Mouse (Mus musculus) gastrocnemius, postnatal 10 days (tissue): ENCODE measurements at regions not wholly inside any gene's neighbourhood (a gene's known extent, or its start where the extent isn't known, plus 50 kb on each side); places are given as distances from the start of the nearest gene placed in this dataset.

Experiments
- DNase-seq: peaks from one replicate; pipeline ENCODE4 v3.0.0; 2021; ENCODE audit warnings: mixed read lengths

DNA sequence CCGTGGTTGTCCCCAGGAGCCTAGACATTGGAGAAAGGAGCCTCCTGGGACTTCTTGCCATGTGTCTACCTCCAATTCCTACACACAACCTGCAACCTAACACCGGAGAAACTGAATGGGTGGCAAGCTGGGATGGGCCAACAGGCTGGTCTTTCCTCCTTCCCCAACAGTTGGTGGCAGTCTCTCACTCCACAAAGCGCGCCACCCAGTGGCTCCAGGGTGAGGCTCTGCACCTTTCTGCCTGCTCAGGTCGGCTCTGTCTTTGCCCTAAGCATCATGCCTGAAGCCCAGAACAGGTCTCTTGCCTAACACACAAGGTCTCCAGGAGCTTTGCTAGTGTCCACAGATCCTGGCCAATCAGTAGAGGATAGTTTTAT is 166.0 kb downstream of the Inhbb start:
- no peak for DNase-seq

DNA sequence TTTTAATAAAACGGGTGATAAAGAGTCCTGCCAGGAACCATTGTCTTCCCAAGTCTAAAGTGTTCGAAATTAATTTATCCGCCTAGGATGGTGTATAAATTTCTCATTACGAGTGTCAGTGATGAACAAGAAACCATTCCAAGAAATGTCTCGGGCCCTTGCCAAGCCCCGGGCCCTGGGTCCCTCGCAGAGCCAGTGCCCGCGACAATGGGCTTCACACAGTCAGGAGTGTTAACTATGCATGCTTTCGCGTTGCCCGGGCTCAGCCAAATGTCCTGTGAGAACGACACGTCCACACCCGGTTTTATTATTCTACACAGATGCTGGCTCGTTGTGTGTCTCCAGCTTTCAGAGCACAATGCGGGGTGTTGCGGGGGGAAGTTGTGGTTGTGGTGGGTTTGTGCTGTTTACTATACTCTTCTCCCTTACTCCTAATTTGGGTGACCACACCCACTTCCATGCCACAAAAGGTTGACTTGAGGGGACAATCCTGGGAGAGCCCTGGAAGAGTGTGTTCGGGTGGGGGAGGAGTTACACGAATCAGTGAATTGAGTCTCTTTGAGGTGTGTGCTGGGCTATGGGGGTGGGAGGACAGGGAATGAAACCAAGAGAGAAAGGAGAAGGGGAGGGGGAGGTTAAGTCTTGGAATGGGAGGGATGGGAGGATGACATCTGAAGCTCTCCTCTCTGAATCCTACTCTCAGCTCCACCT is 166.5 kb downstream of the Inhbb start:
- no peak for DNase-seq

DNA sequence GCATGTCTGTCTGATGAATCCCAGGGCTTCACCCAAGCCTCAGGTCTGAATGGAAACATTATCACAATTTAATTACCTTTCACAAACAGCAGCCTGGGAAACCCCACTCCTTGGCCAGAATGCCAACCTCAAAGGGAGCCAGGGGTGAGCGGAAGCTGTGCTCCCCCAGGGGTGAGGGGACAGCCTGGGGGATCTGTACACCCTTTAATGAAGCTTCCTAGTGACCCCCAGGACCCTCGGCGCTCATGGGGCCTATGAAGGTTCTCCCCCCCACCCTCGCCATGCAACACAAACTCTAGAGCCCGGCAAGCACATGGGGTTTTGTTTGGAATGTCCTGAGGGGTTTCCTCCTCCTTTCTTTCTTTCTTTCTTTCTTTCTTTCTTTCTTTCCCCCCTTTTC is 167.1 kb downstream of the Inhbb start:
- DNase-seq = no peak

DNA sequence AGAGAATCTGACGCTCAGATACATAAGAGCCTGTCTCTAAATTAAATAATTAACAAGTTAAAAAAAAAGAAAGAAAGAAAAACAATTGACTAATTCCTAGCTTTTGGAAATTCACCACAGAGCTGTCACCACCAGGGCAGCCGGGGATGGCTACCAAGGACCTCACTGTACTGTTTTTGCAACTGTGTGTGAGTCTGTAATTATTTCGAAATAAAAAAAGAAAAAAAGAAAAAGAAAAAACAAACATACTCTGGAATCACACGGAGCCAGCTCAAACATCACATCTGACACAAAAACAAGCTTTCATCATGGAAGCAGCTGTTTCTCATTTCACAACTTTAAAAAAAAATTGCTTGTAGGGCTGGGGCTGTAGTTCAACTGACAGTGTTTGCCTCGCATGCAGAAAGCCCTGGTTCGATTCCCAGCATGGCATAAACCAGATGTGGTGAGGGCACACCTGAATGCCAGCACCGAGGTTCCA is 168.6 kb downstream of the Inhbb start:
- no peak for DNase-seq

DNA sequence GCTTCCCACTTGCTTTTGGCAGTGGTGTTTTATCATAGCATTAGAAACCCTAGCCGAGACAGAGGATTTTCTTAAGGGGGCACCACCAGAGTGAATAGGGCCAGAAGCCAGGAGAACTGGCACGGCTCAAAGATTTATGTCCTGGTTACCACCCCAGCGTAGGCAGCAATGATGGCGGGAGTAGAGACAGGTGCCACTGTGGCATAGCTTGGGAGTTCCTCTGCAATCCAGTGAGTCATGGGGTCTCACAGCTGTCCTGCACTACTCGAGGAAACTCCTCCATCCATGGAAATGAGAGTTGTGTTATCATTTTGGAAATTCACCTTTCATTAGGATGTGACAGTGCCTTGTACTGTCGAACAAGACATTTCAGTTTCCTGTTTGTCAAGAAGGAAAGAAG is 169.6 kb downstream of the Inhbb start:
- no peak for DNase-seq

DNA sequence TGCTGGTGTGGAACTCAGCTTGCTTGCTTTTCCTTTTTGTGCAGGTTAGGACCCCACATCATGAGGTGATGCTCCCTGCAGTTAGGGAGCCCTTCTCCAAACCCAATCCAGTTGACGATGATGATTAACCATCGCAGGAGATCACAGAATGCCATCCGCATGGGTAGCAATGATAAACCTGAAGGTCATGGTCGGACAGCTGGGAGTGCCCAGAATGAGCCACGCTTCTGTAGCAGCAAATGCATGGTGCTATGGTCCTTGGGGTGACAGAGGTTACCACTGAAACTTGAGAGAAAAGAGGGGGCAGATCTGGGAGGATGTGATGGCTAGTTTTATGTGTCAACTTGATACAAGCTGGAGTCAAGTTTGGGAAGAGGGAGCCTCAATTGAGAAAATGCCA is 170.3 kb downstream of the Inhbb start:
- no peak for DNase-seq

DNA sequence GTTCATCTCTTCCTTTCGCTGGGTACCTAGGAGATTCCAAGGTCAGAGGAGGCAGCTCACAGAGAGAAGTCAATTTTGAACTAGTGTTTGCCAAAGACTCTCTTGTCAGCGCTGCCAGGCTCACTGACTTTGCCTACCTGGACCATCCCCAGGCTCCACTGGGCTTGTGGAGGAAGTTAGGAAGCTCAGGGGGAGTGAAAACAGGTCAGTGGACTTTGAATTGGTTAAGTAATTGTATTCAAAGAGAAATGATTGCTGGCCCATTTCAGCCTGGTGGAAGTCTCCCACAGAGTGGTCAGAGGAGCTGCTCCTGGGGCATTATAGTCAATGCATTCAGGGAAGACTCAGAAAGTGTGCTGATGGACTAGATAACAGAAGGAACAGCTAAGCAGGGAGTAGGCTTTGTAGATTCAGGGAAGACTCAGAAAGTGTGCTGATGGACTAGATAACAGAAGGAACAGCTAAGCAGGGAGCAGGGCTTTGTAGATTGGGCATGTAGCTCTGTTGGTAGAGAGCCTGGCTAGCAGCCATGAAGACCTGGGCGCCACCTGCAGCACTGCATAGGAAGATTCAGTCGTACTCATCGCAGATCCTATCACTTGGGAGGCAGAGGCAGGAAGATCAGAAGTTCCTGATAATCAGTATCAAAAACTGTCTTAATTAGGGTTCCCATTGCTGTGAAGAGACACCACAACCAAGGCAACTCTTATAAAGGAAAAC is 173.1 kb downstream of the Inhbb start:
- DNase-seq = no peak

DNA sequence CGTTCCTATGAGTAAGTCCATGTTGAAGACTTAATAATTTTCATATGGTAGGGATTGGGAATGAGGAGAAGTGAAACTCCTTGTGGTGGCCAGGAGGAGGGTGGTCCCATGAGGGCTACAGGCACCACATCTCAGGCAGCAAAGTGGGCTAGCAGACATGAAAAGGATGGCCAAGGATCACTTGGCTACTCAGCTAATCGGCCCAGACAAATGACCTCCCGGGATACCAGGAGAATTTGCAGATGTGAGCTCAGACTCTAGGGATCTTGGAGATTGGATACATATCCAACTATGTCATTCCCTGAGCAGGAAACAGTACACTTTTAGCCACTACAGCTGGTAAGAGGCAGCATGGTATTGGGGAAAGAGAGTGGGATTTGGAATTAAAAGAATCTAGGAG is 174.9 kb downstream of the Inhbb start:
- no peak for DNase-seq

DNA sequence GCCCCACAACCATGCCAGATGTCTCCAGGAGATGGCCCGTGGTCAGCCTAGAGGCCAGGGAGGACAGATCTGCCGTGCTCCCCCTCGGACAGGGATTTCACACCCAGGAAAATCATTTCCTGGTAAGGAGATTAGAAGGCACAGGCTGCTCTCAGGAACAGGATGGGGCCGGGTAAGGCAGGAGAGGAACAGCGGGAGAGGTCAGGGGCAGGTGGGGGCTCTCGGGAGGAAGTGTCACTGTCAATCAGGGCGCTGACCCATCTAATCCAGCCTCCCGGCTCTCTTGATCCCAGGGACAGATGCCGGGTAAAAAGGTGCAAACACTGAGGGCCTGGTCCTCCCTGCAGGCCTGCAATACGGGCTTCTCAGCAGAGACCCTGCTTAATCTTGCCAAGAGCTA is 183.6 kb downstream of the Inhbb start:
- DNase-seq = no peak

DNA sequence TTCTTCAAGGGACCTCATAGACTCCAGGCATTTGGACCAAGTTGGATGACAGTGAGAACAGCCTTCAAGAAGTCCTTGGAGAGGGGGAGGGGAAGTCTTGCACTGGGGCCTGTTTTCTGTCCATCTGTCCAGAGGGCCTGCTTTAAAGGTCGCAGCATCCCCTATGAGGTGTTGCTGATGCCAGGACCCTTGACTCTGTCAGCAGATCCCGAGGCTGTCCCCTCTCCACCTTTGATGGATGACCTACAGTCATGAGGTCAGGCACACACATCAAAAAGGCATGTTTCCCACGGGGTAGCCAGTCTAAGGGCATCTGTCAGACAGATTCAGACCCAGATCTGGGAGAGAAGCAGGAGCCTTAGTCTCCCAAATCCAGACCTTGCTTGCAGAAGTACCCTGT is 183.4 kb upstream of the Gli2 start:
- DNase-seq = no peak

DNA sequence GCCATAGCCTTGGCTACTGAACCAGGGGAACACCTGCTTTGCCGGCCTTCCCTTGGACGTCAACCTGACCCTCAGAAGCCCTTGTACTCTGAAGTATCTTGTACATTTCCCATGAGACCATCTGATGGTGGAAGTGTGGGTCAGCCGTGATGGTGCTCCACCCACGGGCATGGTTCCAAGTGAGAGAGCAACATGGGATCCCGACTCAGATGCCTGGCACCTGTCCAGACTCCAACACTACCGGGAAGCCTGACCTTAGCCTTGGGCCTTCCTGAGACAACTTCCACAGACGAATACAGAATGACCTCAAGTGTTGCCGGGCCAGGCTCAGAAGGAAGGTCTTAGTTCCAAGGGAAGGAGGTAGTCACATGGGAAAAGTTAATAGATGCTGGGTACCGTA is 181.0 kb upstream of the Gli2 start:
- DNase-seq = peak; percentile 20

DNA sequence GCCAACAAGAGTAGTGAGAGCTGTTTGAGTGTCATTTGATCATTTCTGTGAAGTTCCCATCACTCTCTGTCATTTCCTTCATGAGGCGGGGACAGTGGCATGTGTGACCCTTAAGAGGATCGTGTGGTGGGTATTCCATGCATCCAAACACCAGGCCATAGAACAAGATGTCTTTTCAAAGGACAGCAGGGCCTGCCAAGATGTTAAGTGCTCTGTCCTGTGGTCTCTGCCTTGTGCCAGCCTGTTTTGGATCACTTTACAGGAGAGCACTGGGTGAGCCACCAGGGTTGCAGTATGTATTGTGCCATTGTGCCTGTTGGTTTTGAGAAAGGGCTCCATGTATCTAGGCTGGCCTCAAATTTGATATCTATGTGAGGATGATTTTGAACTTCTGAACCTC is 173.6 kb upstream of the Gli2 start:
- DNase-seq = no peak

DNA sequence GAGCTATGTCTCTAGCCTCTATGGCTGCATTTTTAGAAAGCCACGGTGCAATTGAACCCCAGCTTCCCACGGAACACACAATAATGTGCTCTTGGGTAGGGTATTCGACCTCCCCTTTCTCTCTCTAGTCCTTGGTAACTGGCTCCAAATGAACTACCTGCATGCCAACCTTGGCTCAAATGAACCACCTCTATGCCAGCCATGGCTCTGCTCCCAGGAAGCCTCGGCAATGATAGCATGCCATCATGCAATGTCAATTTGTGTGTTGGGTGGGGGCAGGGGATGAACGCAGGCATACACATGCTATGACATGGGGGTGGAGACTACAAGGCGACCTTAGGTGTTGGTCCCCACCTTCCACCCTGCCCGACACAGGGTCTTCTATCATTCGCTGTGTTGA is 170.5 kb upstream of the Gli2 start:
- DNase-seq = no peak

DNA sequence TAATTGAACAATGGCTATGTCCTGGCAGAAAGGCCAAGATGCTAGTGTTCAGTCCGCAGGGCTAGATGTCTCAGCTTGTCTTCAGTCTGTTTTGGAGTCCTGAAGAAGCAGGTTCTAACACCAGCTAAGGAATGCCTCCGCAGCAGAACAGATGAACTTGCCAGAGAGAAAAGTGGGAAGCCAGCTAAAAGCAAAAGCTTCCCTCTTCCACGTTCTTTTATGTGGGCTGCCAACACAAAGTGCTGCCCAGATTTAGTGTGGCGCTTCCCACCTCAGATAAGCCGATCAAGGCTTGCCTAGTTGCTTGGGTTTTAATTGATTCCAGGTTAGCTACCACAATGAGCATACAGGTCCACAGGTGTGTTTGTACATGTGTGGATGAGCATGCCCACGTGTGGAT is 168.5 kb upstream of the Gli2 start:
- DNase-seq = no peak

DNA sequence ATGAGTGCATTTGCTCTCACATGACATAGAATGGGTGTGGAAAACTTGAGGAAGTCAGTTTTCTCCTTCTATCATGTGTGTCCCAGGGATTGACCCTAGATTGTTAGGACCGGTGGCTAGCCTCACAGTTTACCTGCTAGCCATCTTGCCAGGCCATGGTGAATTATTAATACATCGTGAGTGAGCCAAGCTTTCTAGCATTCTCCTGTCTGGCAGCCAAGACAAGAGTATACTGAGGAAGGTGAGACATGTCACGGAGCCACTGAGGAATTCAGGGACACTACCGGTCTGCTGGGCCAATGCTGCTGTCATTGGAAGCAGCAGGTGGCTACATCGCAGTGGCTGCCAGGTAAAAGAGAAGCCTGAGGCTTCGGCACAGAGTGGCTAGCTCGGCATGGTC is 167.6 kb upstream of the Gli2 start:
- DNase-seq = no peak

DNA sequence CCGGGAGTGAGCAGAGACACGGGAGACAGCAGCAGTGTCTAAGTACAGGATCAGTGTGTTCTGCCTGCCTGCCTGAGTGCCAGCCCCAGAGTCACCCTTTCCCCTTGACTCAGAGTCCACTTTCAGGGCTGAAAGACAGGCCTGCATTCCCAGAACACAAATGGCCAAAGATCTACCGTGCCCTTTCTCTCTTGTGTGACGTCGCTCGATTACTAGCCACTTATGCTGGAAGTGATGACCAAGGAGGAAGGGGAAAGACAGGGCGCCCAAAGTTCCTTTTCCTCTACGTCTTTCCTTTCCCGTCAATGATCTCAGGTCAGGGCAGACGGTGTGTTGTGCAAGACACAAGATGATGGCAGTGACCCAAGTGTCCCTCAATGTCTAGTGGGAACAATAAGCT is 166.4 kb upstream of the Gli2 start:
- DNase-seq = no peak

DNA sequence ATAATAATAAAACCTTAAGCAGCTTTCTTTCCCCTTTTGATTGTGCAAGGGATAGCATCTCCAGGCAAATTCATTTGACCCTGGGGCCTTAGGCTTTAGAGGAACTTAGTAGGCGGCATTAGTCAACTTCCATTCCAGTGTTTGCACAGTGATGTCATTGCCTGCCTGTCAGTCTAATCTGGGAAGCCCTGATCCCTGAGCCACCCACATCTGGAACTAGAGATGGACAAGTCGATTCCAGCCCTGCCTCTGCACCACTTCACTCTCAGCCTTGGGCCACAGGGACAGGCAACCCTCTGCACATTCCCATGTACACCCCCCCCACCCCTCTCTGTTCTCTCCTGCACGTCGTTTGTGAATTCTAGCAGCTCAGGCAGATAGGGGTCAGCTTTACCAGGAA is 164.0 kb upstream of the Gli2 start:
- no peak for DNase-seq

DNA sequence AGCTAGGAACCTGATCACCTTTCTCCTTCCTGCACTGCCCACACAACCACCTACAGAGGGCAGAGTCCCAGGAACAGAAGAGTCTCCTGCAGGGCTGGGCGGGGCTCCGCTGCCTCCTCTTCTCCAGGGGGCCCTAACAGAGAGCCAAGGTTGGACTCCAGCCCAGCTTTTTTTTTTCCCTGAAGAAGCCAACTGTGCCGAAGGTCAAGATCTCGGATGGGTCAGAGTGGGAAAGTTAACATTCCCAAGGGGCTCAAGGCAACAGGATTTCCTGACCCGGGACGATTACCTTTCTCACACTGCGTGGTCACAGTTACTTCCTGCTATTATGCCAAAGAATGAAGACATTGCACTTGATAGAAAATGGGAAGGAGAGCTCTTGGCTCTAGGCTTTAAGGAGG is 156.2 kb upstream of the Gli2 start:
- no peak for DNase-seq

DNA sequence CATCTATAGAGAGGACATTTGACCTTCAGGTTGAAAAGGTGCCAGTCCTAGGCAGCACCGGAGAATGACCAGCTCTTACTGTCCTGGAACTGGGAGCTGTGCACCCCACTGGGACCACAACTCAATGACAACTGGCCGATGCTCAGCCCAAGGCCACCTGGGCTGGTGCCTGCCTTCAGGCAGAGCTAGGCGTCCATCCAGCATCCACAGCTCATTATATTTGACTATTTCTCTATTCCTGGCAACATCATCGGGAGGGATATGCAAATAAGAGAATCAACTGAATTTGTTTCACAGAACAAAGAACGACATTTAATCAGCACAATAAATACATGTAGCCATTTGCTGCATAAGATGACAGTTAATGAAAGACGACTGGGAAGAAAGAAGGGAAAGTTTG is 149.0 kb upstream of the Gli2 start:
- no peak for DNase-seq

DNA sequence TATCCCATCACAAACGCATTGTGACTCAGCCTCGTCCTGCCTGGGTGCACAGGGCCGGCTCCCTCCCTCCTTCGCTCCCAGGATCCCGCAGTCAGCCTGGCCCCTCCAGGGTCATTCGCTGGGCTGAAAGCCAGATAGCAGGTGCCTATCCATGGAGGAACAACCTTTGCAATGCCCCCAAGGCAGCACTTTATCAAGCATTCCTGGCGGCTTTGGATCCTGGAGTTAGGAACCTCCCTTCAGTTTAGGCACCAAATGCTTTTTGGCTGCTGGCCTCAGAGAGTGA is 143.9 kb upstream of the Gli2 start:
- no peak for DNase-seq

DNA sequence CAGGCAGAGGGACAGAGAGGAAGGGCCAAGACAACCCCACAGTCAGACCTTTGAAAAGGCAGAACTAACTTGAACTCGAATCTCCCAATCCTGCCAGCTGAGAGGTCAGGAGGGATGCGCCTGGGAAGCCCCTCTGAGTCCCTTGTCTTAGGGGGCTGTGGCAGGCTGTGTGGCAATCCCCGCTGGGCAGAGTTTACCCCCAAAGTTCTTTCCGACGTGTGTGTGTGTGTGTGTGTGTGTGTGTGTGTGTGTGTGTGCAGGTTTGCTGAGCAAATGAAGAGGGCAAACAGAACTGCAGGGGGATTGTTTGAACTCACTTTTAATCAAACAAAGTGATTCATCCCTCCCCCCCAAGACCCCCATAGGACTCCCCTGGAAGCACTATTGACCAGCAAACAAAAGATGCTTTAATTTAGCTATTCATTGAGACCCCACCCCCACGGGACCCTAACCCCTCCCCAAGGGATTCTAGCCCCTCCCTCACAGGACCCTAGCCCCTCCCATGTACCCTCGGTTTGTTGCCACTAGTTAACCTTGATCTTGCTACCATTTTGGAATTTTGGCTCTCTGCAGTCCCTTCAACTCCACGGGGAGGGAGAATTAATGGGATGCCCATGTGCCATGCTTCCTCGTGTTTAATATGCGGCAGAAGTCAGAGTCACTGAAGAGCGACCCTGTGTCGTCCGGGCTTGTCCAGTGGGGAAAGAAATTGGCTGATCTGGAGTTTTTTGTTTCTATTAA is 143.4 kb upstream of the Gli2 start:
- no peak for DNase-seq

DNA sequence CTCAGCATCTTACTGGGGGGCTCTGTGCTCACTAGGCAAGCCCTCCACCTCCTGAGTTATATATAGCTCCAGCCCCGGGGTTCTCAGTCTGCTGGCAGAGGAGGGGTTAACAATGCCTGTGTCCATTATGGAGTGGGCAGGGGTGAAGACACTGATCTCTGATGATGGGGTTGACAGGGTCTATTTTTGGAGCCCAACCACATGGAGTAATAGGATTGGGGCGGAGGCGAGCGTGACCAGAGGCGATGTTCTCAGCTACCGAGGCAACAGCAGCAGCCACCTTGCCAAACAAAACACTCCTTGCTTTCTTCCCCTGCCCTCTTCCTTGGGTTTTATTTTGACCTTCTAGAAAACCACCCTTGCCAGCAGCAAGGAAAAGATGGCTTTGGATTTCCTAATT is 141.1 kb upstream of the Gli2 start:
- DNase-seq = no peak

DNA sequence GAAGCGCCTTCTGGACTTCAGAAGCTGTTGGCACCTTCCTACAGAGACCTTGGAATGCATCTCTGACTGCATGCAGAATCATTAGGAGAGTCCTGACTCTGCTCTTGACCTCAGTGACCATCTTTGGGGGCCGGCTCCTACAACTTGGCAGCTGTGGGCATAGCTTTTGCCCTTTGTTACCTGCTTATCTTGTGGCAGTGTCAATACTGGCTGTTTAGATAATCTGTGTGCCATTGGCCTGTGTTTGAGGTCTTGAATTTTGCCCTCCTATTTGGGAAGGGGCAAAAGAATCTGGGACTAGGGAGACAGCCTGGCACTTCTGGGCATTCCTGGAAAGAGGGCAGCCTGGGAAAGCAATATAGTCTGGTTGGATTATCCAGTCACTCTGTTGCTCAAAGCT is 137.8 kb upstream of the Gli2 start:
- DNase-seq = no peak
